ENCODE assay signal across 8 mouse cellular contexts in the genomic region with DNA sequence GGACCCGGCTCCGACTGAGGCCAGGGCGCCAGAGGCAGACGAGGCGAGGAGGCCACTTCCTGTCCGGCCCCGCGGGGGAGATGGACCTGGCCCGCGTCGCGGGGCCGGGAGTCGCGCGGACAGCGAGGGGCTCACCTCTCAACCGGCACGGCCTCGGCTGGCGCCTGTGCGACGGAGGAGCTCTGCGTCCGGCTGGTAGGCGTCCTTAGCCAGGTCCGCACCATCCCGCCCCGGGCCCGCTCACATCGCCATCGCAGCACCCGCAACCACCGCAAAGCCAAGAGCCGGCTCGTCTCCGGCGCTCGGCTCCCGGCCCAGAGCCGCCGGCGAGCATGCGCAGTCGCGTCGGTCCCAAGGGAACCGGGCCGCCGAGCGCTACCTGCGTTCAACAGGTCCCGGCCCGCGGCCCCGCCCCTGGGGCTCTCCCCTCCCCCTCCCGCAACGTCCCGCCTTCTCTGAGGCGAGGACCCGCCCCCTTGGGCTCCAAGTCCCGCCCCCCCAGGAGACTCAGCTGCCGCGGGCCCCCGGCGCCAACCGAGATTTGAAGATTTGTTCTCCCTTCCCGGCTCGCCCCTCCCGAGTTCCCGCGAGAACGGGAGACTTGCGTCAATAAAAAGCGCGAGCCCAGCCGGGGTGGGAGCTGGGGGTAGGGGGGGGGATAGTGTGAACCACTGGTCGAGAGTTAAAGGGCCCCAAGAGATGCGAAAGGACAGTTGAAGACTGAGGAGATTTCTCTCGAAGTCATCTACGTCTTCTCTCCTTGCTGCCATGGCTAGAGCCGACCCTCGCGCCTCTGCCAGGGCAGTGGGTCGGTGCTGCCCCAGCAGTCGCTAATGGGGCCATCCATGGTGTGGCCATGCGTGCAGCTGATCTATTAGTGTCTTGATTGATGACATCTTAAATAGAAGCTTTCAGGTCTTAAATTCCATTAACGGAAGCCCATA. TPM values are rescaled to one million over a fixed set of nuclear protein-coding genes. Genes with fewer than 3 reads are reported as not detected.
DNase-seq lines count a peak whose midpoint lies in the region; ATAC-seq lines count a peak whose summit lies in the region.

Gene Fam135a (minus strand): TSS at position 416 of the 944 bp plus-strand sequence.

- H3K4me3 ChIP-seq in hindbrain, embryonic 11.5 days (ENCODE audit: low read depth, low read length): peak within 1 kb of the TSS; percentile 86
- peak within 1 kb of the TSS; percentile 84 for H3K4me3 ChIP-seq in lung, embryonic 16.5 days (ENCODE audit: low read length)

- ATAC-seq in hindbrain, embryonic 11.5 days (ENCODE audit: low FRiP score): peak; percentile 92
- peak; percentile 95 for ATAC-seq in lung, embryonic 16.5 days (ENCODE audit: low read depth)

- no peaks in the 10 kb centered on the region for H3K4me1 ChIP-seq in hindbrain, embryonic 11.5 days (replicated peaks; ENCODE audit: control insufficient read depth, insufficient read depth, low read length)
- H3K4me1 ChIP-seq in lung, embryonic 16.5 days (replicated peaks; ENCODE audit: control insufficient read depth, insufficient read depth, low read length): peaks cover 2% of the 10 kb centered on the region; the same call in 1 of the 2 replicates

- no peaks in the 10 kb centered on the region for H3K36me3 ChIP-seq in hindbrain, embryonic 11.5 days (ENCODE audit: control insufficient read depth, insufficient read depth, low read length)
- no peaks in the 10 kb centered on the region for H3K36me3 ChIP-seq in lung, embryonic 16.5 days (ENCODE audit: control insufficient read depth, insufficient read depth, low read length)

- H3K4me2 ChIP-seq in hindbrain, embryonic 11.5 days (replicated peaks; ENCODE audit: low read depth, low read length): peak within 1 kb of the TSS; percentile 63
- peak within 1 kb of the TSS; percentile 59 for H3K4me2 ChIP-seq in lung, embryonic 16.5 days (ENCODE audit: low read depth, low read length)

- no peaks in the 10 kb centered on the region for H3K9me3 ChIP-seq in hindbrain, embryonic 11.5 days (ENCODE audit: control insufficient read depth, low read length)
- H3K9me3 ChIP-seq in lung, embryonic 16.5 days (ENCODE audit: control insufficient read depth, low read length): no peaks in the 10 kb centered on the region

- H3K27ac ChIP-seq in hindbrain, embryonic 11.5 days (ENCODE audit: low read depth, low read length): peak within 1 kb of the TSS; percentile 90
- H3K27ac ChIP-seq in lung, embryonic 16.5 days (ENCODE audit: low read length): peak within 1 kb of the TSS; percentile 60

- H3K27me3 ChIP-seq in hindbrain, embryonic 11.5 days (ENCODE audit: control insufficient read depth, insufficient read depth, low read length): no peaks in the 10 kb centered on the region
- no peaks in the 10 kb centered on the region for H3K27me3 ChIP-seq in lung, embryonic 16.5 days (ENCODE audit: control insufficient read depth, insufficient read depth, low read depth, low read length)

- peak; percentile 99 for DNase-seq in Muller cell, postnatal 12 days (ENCODE audit: inconsistent ontology term)
- DNase-seq in cerebellum, adult 9-10 months: peak; percentile 85
- DNase-seq in frontal cortex, postnatal 10 days (ENCODE audit: low spot score in 2 of 2): peak; percentile 93 to 94
- peak; percentile 97 for DNase-seq in hindbrain, embryonic 11.5 days (ENCODE audit: low spot score)
- DNase-seq in layer of hippocampus, adult 9-11 months: peak; percentile 94
- peak; percentile 82 for DNase-seq in ovary, postnatal 10 days (ENCODE audit: low spot score)
- peak; percentile 75 for DNase-seq in thymus, postnatal 0 days (ENCODE audit: low spot score)

- under 1% methylated on average over 57 of the region's 88 CpGs for WGBS in hindbrain, embryonic 11.5 days
- WGBS in lung, embryonic 16.5 days: under 1% methylated on average over 72 of the region's 88 CpGs

- peak within 1 kb of the TSS; percentile 95 for H3K9ac ChIP-seq in hindbrain, embryonic 11.5 days (ENCODE audit: low read depth, low read length)
- H3K9ac ChIP-seq in lung, embryonic 16.5 days (ENCODE audit: low read length): peak within 1 kb of the TSS; percentile 83

RNA-seq across cellular contexts. Expression of gene Fam135a, which starts in this region (rescaled TPM):
- 34.4 and 37.6 TPM in 2 replicates for polyA plus RNA-seq in hindbrain, embryonic 11.5 days (2014; fragmentation: Nextera tagmentation; extraction: Ambion mirVana)
- 29.5 and 34.6 TPM in 2 replicates for polyA plus RNA-seq in lung, embryonic 16.5 days (2015; fragmentation: Nextera tagmentation; extraction: Ambion mirVana)
- 2.6 TPM in 2 replicates for polyA plus RNA-seq in thymus, postnatal 0 days (2015; fragmentation: Nextera tagmentation; extraction: Ambion mirVana)

Comparison
In these comparisons a context has a peak if more than half of its experiments do, and no peak if none do; other contexts are left out.
1. Peak in every context shown above with its lines: DNase-seq, ATAC-seq, H3K4me3 ChIP-seq and H3K27ac ChIP-seq.